Comparison of ENCODE assay signal across 9 mouse cellular contexts in genomic region chr14:121422664-121423340, GRCm38 (mm10). TPM values are rescaled to one million over a fixed set of nuclear protein-coding genes. Genes with fewer than 3 reads are reported as not detected.
DNase-seq lines count a peak whose midpoint lies in the region; ATAC-seq and TF ChIP-seq lines count a peak whose summit lies in the region.
"Had no signal": no experiment of that assay in that cellular context is flagged by ENCODE, and none has a peak within 500 bp of the region (broad histone marks: within the 10 kb centered on the region; RNA-seq: fewer than 3 reads in every experiment).

No protein-coding gene starts in this region.

- peak overlapping the region; percentile 76 for H3K27ac ChIP-seq in cortical plate, adult 2 months (ENCODE audit: insufficient read depth, low read length)
- peak overlapping the region; percentile 68 for H3K27ac ChIP-seq in intestine, postnatal 0 days (ENCODE audit: low read depth, low read length)
- H3K27ac ChIP-seq: embryonic facial prominence, embryonic 15.5 days had no signal

- no peak overlapping the region for H3K9ac ChIP-seq in intestine, postnatal 0 days (ENCODE audit: low read depth, low read length)
- H3K9ac ChIP-seq: embryonic facial prominence, embryonic 15.5 days had no signal

- H3K9me3 ChIP-seq in intestine, postnatal 0 days (ENCODE audit: control insufficient read depth), result no peaks in the 10 kb centered on the region
- H3K9me3 ChIP-seq: embryonic facial prominence, embryonic 15.5 days had no signal

- peak; percentile 56 for ATAC-seq in intestine, postnatal 0 days

- no peak for TF ChIP-seq CTCF in cortical plate, adult 2 months (IDR thresholded peaks at IDR 0.05; ENCODE audit: extremely low read depth, insufficient read depth, low read length)
- no peak for TF ChIP-seq CTCF in intestine, postnatal 0 days (IDR thresholded peaks at IDR 0.05; ENCODE audit: low read depth)

- peak; percentile 34 for DNase-seq in adrenal gland, postnatal 10 days
- DNase-seq in adrenal gland, adult 18-20 months (ENCODE audit: low spot score in 2 of 2), result no peak
- peak; percentile 38 to 41 for DNase-seq in monocyte, adult 2 months (ENCODE audit: low read depth in 1 of 2, low spot score in 2 of 2)
- DNase-seq in embryo, embryonic 11 days, result no peak
- no peak for DNase-seq in layer of hippocampus, adult 9-11 months
- no peak for DNase-seq in cerebellum, adult 9-10 months

- 17% methylated on average over 4 of the region's 4 CpGs for WGBS in intestine, postnatal 0 days

- H3K4me1 ChIP-seq in cortical plate, adult 2 months (ENCODE audit: control insufficient read depth, insufficient read depth, low read length), result no peaks in the 10 kb centered on the region
- peaks cover 8% of the 10 kb centered on the region; the same call in 1 of the 2 replicates for H3K4me1 ChIP-seq in intestine, postnatal 0 days (replicated peaks; ENCODE audit: control insufficient read depth, insufficient read depth, low read length)

- H3K4me2 ChIP-seq in intestine, postnatal 0 days (replicated peaks; ENCODE audit: low read depth), result peak overlapping the region; percentile 21
- H3K4me2 ChIP-seq: embryonic facial prominence, embryonic 15.5 days had no signal

- H3K4me3 ChIP-seq in cortical plate, adult 2 months (ENCODE audit: insufficient read depth, low read length), result no peak overlapping the region
- H3K4me3 ChIP-seq in intestine, postnatal 0 days (ENCODE audit: low read depth, low read length), result no peak overlapping the region
- H3K4me3 ChIP-seq: embryonic facial prominence, embryonic 15.5 days had no signal

- no peaks in the 10 kb centered on the region for H3K36me3 ChIP-seq in intestine, postnatal 0 days (ENCODE audit: control insufficient read depth, insufficient read depth)
- H3K36me3 ChIP-seq: embryonic facial prominence, embryonic 15.5 days had no signal

- no peaks in the 10 kb centered on the region for H3K27me3 ChIP-seq in intestine, postnatal 0 days (replicated peaks; ENCODE audit: control insufficient read depth, insufficient read depth, low read length)
- H3K27me3 ChIP-seq: embryonic facial prominence, embryonic 15.5 days had no signal

- no peak for TF ChIP-seq POLR2A in cortical plate, adult 2 months (IDR thresholded peaks at IDR 0.05; ENCODE audit: extremely low read depth, insufficient read depth, low read length)

RNA-seq across cellular contexts. Expression of gene Stk24, which starts 43.0 kb away (rescaled TPM):
- total RNA-seq in adrenal gland, postnatal 10 days (2021), result 10 to 100 TPM; 82.8 to 91.1 TPM
- total RNA-seq in adrenal gland, adult 18-20 months (2021), result 100 to 1,000 TPM in 1 of 2 experiments, 10 to 100 TPM in 1; 82.2 to 121 TPM
- polyA plus RNA-seq in cortical plate, adult 2 months (2012; rRNA removed), result 28.2 and 29.0 TPM in 2 replicates
- polyA plus RNA-seq in intestine, postnatal 0 days (2015; fragmentation: Nextera tagmentation; extraction: Ambion mirVana), result 39.2 and 40.7 TPM in 2 replicates

Comparison
In these comparisons a context has a peak if more than half of its experiments do, and no peak if none do; other contexts are left out.
1. DNase-seq: peak in adrenal gland, postnatal 10 days (single experiment) and monocyte, adult 2 months (2 of 2); none in adrenal gland, adult 18-20 months (0 of 2), embryo, embryonic 11 days (single experiment), layer of hippocampus, adult 9-11 months (single experiment) and cerebellum, adult 9-10 months (single experiment).